11 mouse cellular contexts compared by ENCODE assay signal in genomic region chr19:55217365-55217764, GRCm38 (mm10). TPM values are rescaled to one million over a fixed set of nuclear protein-coding genes. Genes with fewer than 3 reads are reported as not detected.
DNase-seq lines count a peak whose midpoint lies in the region; ATAC-seq and TF ChIP-seq lines count a peak whose summit lies in the region.
"Had no signal": no experiment of that assay in that cellular context is flagged by ENCODE, and none has a peak within 500 bp of the region (broad histone marks: within the 10 kb centered on the region; RNA-seq: fewer than 3 reads in every experiment).

No protein-coding gene starts in this region.

- DNase-seq in lung, postnatal 14 days, result no peak
- DNase-seq in kidney, postnatal 14 days, result peak; percentile 60
- DNase-seq in left cerebral cortex, postnatal 14 days (ENCODE audit: low spot score in 2 of 2), result peak; percentile 78 to 87
- no peak for DNase-seq in stomach, postnatal 0 days (ENCODE audit: low spot score)
- no peak for DNase-seq in spleen, postnatal 14 days (ENCODE audit: low spot score in 2 of 2)
- no peak for DNase-seq in thymus, postnatal 36 days
- DNase-seq: cerebellum, postnatal 14 days had no signal

- peak overlapping the region; percentile 32 for H3K27ac ChIP-seq in lung, embryonic 16.5 days (ENCODE audit: low read length)
- peak overlapping the region; percentile 45; the same call in 1 of the 2 replicates for H3K27ac ChIP-seq in stomach, postnatal 0 days (replicated peaks)
- H3K27ac ChIP-seq: hindbrain, embryonic 15.5 days; limb, embryonic 15.5 days had no signal

- ATAC-seq in lung, embryonic 16.5 days (ENCODE audit: low read depth), result no peak
- ATAC-seq in stomach, postnatal 0 days (ENCODE audit: low FRiP score, low TSS enrichment), result no peak

- no peak for TF ChIP-seq CTCF in stomach, postnatal 0 days (IDR thresholded peaks at IDR 0.05; ENCODE audit: low read depth)

- no peak for TF ChIP-seq EP300 in stomach, postnatal 0 days (optimal IDR thresholded peaks at IDR 0.05)

- H3K9me3 ChIP-seq in lung, embryonic 16.5 days (ENCODE audit: control insufficient read depth, low read length), result no peaks in the 10 kb centered on the region
- no peaks in the 10 kb centered on the region for H3K9me3 ChIP-seq in stomach, postnatal 0 days (ENCODE audit: control insufficient read depth, low read length)
- H3K9me3 ChIP-seq: hindbrain, embryonic 15.5 days; limb, embryonic 15.5 days had no signal

- WGBS in lung, embryonic 16.5 days, result 60% methylated on average over 9 of the region's 9 CpGs
- 64% methylated on average over 9 of the region's 9 CpGs for WGBS in stomach, postnatal 0 days

- H3K27me3 ChIP-seq in lung, embryonic 16.5 days (ENCODE audit: control insufficient read depth, insufficient read depth, low read depth, low read length), result no peaks in the 10 kb centered on the region
- H3K27me3 ChIP-seq in stomach, postnatal 0 days (ENCODE audit: control insufficient read depth, insufficient read depth, low read length), result no peaks in the 10 kb centered on the region
- H3K27me3 ChIP-seq: hindbrain, embryonic 15.5 days; limb, embryonic 15.5 days had no signal

- peaks cover 20% of the 10 kb centered on the region for H3K4me1 ChIP-seq in lung, embryonic 16.5 days (replicated peaks; ENCODE audit: control insufficient read depth, insufficient read depth, low read length)
- 0 out of 2 replicates have a peak, but pooled peaks cover 3% of the 10 kb centered on the region for H3K4me1 ChIP-seq in stomach, postnatal 0 days (replicated peaks; ENCODE audit: control insufficient read depth, insufficient read depth)

- H3K4me2 ChIP-seq in lung, embryonic 16.5 days (ENCODE audit: low read depth, low read length), result no peak overlapping the region
- no peak overlapping the region for H3K4me2 ChIP-seq in stomach, postnatal 0 days (replicated peaks; ENCODE audit: low read depth)

- H3K36me3 ChIP-seq in lung, embryonic 16.5 days (ENCODE audit: control insufficient read depth, insufficient read depth, low read length), result no peaks in the 10 kb centered on the region
- H3K36me3 ChIP-seq in stomach, postnatal 0 days (ENCODE audit: control insufficient read depth, insufficient read depth, low read length), result no peaks in the 10 kb centered on the region
- H3K36me3 ChIP-seq: hindbrain, embryonic 15.5 days; limb, embryonic 15.5 days had no signal

- H3K4me3 ChIP-seq in lung, embryonic 16.5 days (ENCODE audit: low read length), result no peak overlapping the region
- H3K4me3 ChIP-seq in stomach, postnatal 0 days (ENCODE audit: low read depth, low read length), result no peak overlapping the region

- intact Hi-C loops in left cerebral cortex, postnatal 14 days (cut with DNase I), result loop anchor here (5.0 kb wide), 1 partner anchor 35 kb away; the partner anchor contains the start of gene Acsl5

- H3K9ac ChIP-seq in lung, embryonic 16.5 days (ENCODE audit: low read length), result no peak overlapping the region
- no peak overlapping the region for H3K9ac ChIP-seq in stomach, postnatal 0 days (ENCODE audit: low read length)
- H3K9ac ChIP-seq: limb, embryonic 15.5 days had no signal

RNA-seq across cellular contexts. Expression of gene Gucy2g, which starts 23.7 kb away (rescaled TPM):
- 0.09 and 0.10 TPM in 2 replicates for polyA plus RNA-seq in lung, embryonic 16.5 days (2015; fragmentation: Nextera tagmentation; extraction: Ambion mirVana)
- total RNA-seq in left cerebral cortex, postnatal 14 days (2021), result 1 to 10 TPM; 1.5 to 2.5 TPM
- polyA plus RNA-seq in stomach, postnatal 0 days (2015; fragmentation: Nextera tagmentation; extraction: Ambion mirVana), result 0.08 TPM in 2 replicates
- total RNA-seq: monocyte, adult 5-6 weeks had no signal

RNA-seq across cellular contexts. Expression of gene Acsl5, which starts 34.4 kb away (rescaled TPM):
- polyA plus RNA-seq in lung, embryonic 16.5 days (2015; fragmentation: Nextera tagmentation; extraction: Ambion mirVana), result 86.3 and 103 TPM in 2 replicates
- 10 to 100 TPM; 38.1 to 38.7 TPM for total RNA-seq in left cerebral cortex, postnatal 14 days (2021)
- 62.7 and 63.2 TPM in 2 replicates for polyA plus RNA-seq in stomach, postnatal 0 days (2015; fragmentation: Nextera tagmentation; extraction: Ambion mirVana)

RNA-seq across cellular contexts. Expression of gene Tectb, which starts 36.8 kb away (rescaled TPM):
- polyA plus RNA-seq in lung, embryonic 16.5 days (2015; fragmentation: Nextera tagmentation; extraction: Ambion mirVana), result 0.30 and 0.48 TPM in 2 replicates
- total RNA-seq in left cerebral cortex, postnatal 14 days (2021), result under 1 TPM in 1 of 2 experiments, not detected in 1; 0.15 TPM
- polyA plus RNA-seq in stomach, postnatal 0 days (2015; fragmentation: Nextera tagmentation; extraction: Ambion mirVana), result 0.16 and 0.23 TPM in 2 replicates
- total RNA-seq: monocyte, adult 5-6 weeks had no signal
- polyA plus RNA-seq: limb, embryonic 15.5 days had no signal

Comparison
In these comparisons a context has a peak if more than half of its experiments do, and no peak if none do; other contexts are left out.
1. DNase-seq: peak in kidney, postnatal 14 days (single experiment) and left cerebral cortex, postnatal 14 days (2 of 2); none in lung, postnatal 14 days (single experiment), stomach, postnatal 0 days (single experiment), spleen, postnatal 14 days (0 of 2) and thymus, postnatal 36 days (0 of 2).